Mouse (Mus musculus): ENCODE results near the gene Ctnnb1. TPM values are rescaled to one million over a fixed set of nuclear protein-coding genes. Genes with fewer than 3 reads are reported as not detected.

Gene Ctnnb1
- total and polyA plus RNA-seq, 3 experiments = 197 to 383 (median 290) TPM

GRCm38 (mm10) chr9:120976856-120977255 is 47.8 kb downstream of the Ctnnb1 start:
- dilution Hi-C loops (cut with MboI; ENCODE audit: extremely low pct_ligation_motif_present, extremely low pct_unique_long_range_greater_than_20kb, low sequenced_read_pairs) (no loop called here), in situ Hi-C loops (cut with MboI; ENCODE audit: low pct_ligation_motif_present, low pct_unique_long_range_greater_than_20kb, low sequenced_read_pairs) (no loop called here)
- Histone ChIP-seq H3K4me3 (replicated peaks in 1 of 3; ENCODE audit: low read depth in 2 of 3, low read length in 2 of 3, poor library complexity in 1 of 3) (no peak overlapping the region), H3K27me3 (replicated peaks) (no peaks in the 10 kb centered on the region), H3K79me2 (replicated peaks; ENCODE audit: control insufficient read depth, extremely low read depth, insufficient read depth, poor library complexity, severe bottlenecking) (no peaks in the 10 kb centered on the region), H3K4me2 (ENCODE audit: insufficient read depth, low read depth, poor library complexity, severe bottlenecking) (no peak overlapping the region), H3K9me3 (replicated peaks; ENCODE audit: low read length) (no peaks in the 10 kb centered on the region), H3K36me3 (replicated peaks in 1 of 2; ENCODE audit: control insufficient read depth in 1 of 2, insufficient read depth in 1 of 2, low read length in 1 of 2) (no peaks in the 10 kb centered on the region), H3K4me1 (ENCODE audit: control insufficient read depth in 1 of 2, insufficient read depth in 2 of 2) (peaks cover under 1 to 4% of the 10 kb centered on the region in 2 experiments; a peak in 3 of 4 replicates), H3K27ac (ENCODE audit: insufficient read depth, low read depth) (no peak overlapping the region), H3K9ac (ENCODE audit: insufficient read depth, low read depth) (no peak overlapping the region)
- TF ChIP-seq TBP (conservative IDR thresholded peaks at IDR 0.05; ENCODE audit: low read depth, low read length) (no peak), CTCF (conservative IDR thresholded peaks at IDR 0.05 in 1 of 2, IDR thresholded peaks at IDR 0.05 in 1 of 2; ENCODE audit: low read depth in 2 of 2, low read length in 2 of 2) (no peak), SIN3A (IDR thresholded peaks at IDR 0.05; ENCODE audit: low read length) (no peak), ZKSCAN1 (IDR thresholded peaks at IDR 0.05; ENCODE audit: borderline replicate concordance, low read depth, low read length) (no peak), NELFE (IDR thresholded peaks at IDR 0.05; ENCODE audit: low read depth, low read length) (no peak), IRF4 (IDR thresholded peaks at IDR 0.05; ENCODE audit: low read depth, low read length) (no peak), MAZ (IDR thresholded peaks at IDR 0.05; ENCODE audit: low read depth, low read length) (no peak), MEF2A (IDR thresholded peaks at IDR 0.05; ENCODE audit: borderline replicate concordance, low read depth, low read length) (no peak), USF2 (conservative IDR thresholded peaks at IDR 0.05; ENCODE audit: low read depth, low read length) (no peak), ZMIZ1 (IDR thresholded peaks at IDR 0.05; ENCODE audit: low read depth, low read length) (no peak), GABPA (IDR thresholded peaks at IDR 0.05; ENCODE audit: insufficient replicate concordance, low read depth, low read length) (no peak), MYC (IDR thresholded peaks at IDR 0.05; ENCODE audit: low read depth, low read length) (no peak), POLR2A (IDR thresholded peaks at IDR 0.05; ENCODE audit: low read depth, low read length) (no peak), USF1 (IDR thresholded peaks at IDR 0.05; ENCODE audit: low read depth, low read length) (no peak)
- DNase-seq (ENCODE audit: extremely low read depth) = no peak

DNA sequence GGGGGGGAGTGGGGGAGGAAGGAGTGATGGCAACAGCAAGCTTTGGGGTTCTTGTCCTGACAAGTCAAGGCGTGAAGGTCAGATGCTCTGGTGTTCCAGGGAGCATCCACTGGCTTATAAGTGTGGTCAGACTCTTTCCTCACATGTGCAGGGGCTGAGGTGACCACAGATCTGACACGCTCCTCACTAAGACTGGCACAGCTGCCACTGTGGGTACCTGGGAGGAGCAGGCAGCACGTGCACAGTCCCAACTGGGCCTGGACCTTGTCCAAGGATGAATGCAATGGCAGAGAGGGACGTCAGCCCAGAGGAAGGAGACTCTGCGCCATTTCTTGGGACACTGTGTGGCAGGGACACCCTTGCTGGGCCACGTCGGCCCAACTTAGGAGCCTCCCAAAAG is 52.8 kb downstream of the Ctnnb1 start:
- no peak overlapping the region for H3K4me3 ChIP-seq (replicated peaks in 1 of 3; ENCODE audit: low read depth in 2 of 3, low read length in 2 of 3, poor library complexity in 1 of 3)

More for the DNA sequence above, 52.8 kb downstream of the Ctnnb1 start:
- dilution Hi-C loops (cut with MboI; ENCODE audit: extremely low pct_ligation_motif_present, extremely low pct_unique_long_range_greater_than_20kb, low sequenced_read_pairs) (no loop called here), in situ Hi-C loops (cut with MboI; ENCODE audit: low pct_ligation_motif_present, low pct_unique_long_range_greater_than_20kb, low sequenced_read_pairs) (no loop called here)
- H3K4me2 ChIP-seq (ENCODE audit: insufficient read depth, low read depth, poor library complexity, severe bottlenecking) = no peak overlapping the region
- no peaks in the 10 kb centered on the region for H3K79me2 ChIP-seq (replicated peaks; ENCODE audit: control insufficient read depth, extremely low read depth, insufficient read depth, poor library complexity, severe bottlenecking)
- no peak overlapping the region for H3K9ac ChIP-seq (ENCODE audit: insufficient read depth, low read depth)
- no peaks in the 10 kb centered on the region for H3K27me3 ChIP-seq (replicated peaks)
- no peaks in the 10 kb centered on the region for H3K9me3 ChIP-seq (replicated peaks; ENCODE audit: low read length)
- no peak for DNase-seq (ENCODE audit: extremely low read depth)
- no peak overlapping the region for H3K27ac ChIP-seq (ENCODE audit: insufficient read depth, low read depth)
- peaks cover 0 to 6% of the 10 kb centered on the region in 2 experiments for H3K36me3 ChIP-seq (replicated peaks in 1 of 2; ENCODE audit: control insufficient read depth in 1 of 2, insufficient read depth in 1 of 2, low read length in 1 of 2)
- TF ChIP-seq MEF2A (IDR thresholded peaks at IDR 0.05; ENCODE audit: borderline replicate concordance, low read depth, low read length) = no peak
- TF ChIP-seq MYC (IDR thresholded peaks at IDR 0.05; ENCODE audit: low read depth, low read length) = no peak
- no peak for TF ChIP-seq KAT2A (IDR thresholded peaks at IDR 0.05; ENCODE audit: insufficient replicate concordance, low read length)
- TF ChIP-seq MAX (IDR thresholded peaks at IDR 0.05; ENCODE audit: low read length) = no peak
- TF ChIP-seq ZNF384 (IDR thresholded peaks at IDR 0.05; ENCODE audit: low read depth, low read length) = no peak
- no peak for TF ChIP-seq NELFE (IDR thresholded peaks at IDR 0.05; ENCODE audit: low read depth, low read length)
- TF ChIP-seq JUND (conservative IDR thresholded peaks at IDR 0.05; ENCODE audit: low read depth, low read length) = no peak
- TF ChIP-seq MXI1 (IDR thresholded peaks at IDR 0.05; ENCODE audit: low read depth, low read length) = no peak
- no peak for TF ChIP-seq MAZ (IDR thresholded peaks at IDR 0.05; ENCODE audit: low read depth, low read length)
- TF ChIP-seq CTCF (conservative IDR thresholded peaks at IDR 0.05 in 1 of 2, IDR thresholded peaks at IDR 0.05 in 1 of 2; ENCODE audit: low read depth in 2 of 2, low read length in 2 of 2) = no peak
- TF ChIP-seq RCOR1 (conservative IDR thresholded peaks at IDR 0.05; ENCODE audit: low read depth, low read length) = no peak
- no peaks in the 10 kb centered on the region; a peak in 1 of 4 replicates for H3K4me1 ChIP-seq (ENCODE audit: control insufficient read depth in 1 of 2, insufficient read depth in 2 of 2)
